Mouse (Mus musculus) v-Abl transformed pro-B cells (cell line): ENCODE data around the gene Inpp4a.

Experiments
- in situ Hi-C, 2 experiments: fragments of 400-800 bp; cut with MboI; formaldehyde crosslinking; loops; one replicate each; pipeline ENCODE4 v1.15.1; 2025; ENCODE audit not compliant: unreplicated experiment in 2 of 2

Inpp4a gene

DNA sequence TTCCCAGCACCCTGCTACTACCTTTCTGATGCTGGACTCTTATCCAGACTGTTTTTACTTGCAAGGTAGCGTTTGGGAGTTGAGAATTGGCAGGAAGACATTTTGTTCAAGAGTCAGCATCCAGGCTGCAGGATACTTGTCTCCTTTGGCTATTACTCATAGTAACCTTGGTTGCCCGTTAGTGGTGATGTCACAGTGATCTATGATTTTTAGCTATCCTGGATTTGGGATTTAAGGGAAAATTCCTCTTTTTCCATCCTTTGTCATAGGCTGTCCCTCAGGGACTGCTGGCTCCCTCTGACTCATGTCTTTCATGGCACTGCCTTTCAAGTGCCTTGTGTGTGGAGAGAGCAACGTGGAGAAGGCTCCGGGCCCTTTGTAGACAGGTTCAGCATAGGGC, 53.8 kb downstream of the Inpp4a start:
- in situ Hi-C loops = no loop called here

DNA sequence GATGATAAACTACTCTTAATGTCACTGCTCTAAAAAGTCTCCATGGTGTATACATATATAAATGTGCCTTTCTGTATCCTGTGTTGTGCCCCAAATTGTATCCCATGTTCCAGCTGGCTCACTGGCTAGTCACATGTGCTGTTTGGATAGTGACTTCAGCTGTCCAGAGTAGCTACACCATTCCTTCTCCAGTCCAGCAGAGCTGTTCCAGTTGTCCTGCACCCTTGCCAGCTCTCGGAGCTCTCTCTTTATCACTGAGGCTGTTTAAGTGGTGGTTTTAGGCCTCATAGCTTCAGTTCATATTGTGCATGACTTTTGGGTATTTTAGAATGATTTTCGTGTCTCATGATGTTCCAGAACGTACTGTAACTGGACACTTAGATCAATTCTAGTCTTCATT, 55.8 kb downstream of the Inpp4a start:
- in situ Hi-C loops = no loop called here

DNA sequence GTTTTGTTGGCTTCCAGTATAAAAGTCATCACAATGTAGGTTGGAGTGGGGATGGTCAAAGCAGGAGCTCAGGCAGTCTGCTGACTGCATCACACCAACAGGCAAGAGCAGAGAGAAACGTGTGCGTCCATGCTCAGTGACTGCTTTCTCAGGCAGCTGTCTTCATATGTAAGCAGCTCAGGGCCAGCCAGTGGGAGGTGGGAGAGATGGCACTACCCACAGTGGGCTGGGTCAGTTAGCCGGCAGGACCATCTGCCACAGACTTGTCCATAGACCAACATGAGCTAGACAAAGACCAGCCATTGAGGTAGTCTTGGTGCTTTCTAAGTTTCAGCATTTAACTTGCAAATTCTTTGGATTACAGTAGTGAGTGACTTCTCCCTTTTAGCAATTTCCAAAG, 56.6 kb downstream of the Inpp4a start:
- in situ Hi-C loops = no loop called here

DNA sequence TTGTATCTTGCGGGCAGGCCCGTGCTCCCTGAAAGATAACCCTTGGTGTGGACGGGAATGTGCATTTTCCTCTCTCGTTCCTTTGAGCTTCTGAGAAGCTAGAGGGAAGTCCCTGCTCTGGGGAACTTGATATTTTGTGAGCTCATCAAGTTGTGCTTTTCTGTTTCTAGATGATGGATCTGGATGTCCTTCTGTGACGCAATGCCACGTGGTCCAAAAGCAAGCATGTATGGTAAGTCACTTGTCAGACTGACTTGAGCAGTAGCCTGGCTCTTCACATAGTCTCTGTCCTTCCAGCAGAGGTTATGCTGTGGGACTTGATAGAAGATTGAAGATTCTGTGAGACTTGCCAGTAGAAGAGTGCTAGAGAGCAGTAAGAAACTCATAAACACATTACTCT, 57.5 kb downstream of the Inpp4a start:
- in situ Hi-C loops = no loop called here

DNA sequence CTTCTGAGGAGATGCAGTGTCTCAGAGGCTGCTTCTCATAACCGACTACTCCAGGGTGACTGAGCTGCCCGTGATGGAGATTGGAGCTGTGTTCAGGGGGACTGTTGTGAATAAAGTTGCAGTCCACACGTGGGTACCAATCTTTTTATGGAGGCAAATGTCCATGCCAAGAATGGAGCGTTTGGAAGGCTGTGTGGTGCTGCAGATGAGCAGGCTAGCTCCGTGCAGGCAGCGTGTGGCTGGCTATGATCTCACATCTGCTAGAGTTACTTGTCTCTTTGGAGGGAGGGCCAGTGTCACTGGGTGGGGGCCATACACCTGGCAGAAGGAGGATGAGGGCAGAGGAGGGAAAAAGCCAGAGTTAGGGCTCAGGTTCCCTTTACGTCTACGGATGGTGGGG, 59.0 kb downstream of the Inpp4a start:
- in situ Hi-C loops = no loop called here

DNA sequence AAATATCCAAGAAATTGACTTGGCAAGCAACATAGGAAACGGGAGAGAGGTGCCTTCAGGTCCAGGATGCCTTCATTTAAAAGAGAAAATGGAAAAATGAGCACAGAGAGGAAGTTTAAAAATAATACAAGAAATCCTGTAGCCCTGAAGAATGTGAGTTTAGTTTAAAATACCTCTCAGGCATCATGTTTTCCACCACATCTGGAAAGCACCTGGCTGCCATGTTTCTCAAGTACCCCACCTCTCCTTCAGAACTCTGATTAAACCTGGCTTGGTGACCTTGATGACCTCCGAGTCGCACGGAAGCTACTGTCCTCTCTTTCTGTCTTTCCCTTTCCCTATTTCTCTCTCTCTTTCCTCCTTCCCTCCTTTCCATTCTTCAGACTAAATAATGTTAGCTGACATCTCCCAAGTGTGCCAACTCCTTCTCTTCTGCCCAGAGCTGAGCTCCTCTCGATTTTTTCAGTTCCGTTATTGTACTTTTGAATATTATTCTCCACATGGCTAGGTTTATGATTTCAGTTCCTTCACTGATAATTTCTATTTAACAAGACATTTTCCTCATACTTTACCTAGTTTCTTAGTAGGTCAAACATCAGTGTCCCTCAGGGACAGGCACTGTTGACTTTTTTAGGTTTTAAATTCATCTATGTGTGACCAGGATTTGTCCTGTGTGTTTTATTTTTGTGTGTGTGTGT, 59.9 kb downstream of the Inpp4a start:
- in situ Hi-C loops = no loop called here

DNA sequence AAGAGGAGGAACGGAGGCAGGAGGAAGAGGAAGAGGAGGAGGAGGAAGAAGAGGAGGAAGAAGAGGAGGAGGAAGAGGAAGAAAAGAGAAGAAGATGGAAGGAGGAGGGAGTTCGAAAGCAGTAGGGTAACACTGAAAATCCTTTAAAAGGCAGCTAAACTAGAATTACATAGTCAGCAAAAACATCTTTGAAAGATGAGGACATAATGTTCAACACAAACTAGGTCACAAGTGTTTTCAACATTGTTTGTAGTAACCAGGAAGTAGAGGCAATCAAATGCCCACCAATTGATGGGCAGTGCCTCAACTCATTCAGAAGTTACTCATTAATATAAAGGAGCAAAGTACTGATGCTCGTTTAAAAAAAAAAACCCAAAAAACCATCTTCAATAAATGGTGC, 61.1 kb downstream of the Inpp4a start:
- in situ Hi-C loops = no loop called here

DNA sequence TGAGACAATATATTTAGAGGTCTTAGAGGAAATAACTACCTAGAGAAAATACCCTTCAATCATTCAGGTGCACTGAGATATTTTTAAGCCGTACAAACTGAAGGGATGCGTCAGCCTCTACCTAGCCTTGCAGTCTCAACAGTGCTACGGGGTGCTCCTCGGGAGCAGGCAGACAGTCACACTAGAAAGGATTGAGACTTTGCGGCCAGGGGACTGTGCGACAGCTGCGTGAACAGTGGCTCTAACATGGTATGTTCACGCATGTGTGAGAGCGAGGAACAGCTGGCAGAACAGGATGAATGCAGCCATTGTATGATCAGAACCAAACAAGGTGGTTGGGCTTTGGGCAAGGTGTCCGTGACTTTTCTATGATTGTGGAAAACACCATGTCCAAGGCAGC, 63.1 kb downstream of the Inpp4a start:
- in situ Hi-C loops = no loop called here

DNA sequence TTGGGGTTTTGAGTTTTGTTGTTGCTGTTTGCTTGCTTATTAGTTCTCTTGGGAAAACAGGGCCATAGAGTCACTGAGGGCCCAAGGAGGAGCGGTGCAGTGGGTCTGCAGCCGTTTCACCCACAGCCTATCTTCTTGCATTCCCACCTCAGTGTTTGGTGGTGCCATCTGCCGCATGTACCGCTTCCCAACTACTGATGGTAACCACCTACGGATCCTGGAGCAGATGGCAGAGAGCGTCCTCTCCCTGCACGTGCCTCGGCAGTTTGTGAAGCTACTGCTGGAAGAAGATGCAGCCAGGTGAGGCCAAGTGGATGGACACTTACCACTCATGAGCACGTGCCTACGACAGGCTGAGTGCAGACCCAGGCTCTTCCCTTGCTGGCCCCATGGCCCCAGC, 68.5 kb downstream of the Inpp4a start:
- in situ Hi-C loops = no loop called here

DNA sequence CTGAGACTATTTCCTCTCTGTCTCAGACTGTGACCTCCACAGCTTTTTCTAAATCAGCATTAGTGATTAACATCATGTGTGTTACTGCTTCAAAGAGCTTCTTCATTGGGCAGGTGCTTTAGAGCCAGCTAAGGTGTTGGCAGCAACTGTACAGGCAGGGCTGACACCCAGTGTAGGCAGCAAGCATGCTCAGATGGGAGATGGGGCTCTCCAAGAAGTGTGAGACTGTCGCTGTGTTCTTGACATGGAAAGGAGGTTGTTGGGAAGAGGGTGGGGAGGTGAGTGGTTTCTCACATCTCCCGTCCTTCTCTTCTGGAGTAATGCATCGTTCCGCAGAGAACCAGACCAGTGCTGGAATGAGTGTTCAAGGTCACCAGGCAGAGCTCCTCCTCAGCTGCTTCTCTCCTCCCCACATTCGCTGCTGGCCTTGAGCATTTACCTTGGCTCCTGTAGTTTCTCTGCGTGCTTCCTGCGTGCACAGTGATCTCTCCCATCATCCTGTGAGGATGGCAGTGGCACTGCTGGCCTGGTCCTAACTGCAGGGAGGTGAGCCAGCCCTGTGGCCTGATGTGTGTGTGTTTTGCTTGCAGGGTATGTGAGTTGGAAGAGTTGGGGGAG, 69.2 kb downstream of the Inpp4a start:
- in situ Hi-C loops = no loop called here

DNA sequence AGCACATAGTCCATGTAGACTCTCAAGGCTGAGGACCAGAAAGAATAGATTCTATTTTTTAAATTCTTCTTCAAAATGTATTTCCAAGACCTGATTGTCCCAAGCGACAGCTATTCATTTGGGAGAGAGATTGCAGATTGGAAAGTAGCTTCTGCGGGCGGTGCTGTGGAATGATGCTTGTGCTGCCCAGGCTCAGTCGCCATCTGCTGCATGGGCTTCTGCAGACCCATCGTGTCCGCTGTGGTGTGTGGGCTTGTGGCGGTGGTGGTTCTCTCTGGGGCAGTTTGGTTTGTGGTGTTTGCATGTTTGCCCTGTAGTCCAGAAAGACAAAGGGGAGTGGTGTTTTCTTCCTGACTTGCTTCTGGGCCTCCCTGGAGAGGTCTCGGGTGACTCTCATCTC, 76.5 kb downstream of the Inpp4a start:
- in situ Hi-C loops = no loop called here

DNA sequence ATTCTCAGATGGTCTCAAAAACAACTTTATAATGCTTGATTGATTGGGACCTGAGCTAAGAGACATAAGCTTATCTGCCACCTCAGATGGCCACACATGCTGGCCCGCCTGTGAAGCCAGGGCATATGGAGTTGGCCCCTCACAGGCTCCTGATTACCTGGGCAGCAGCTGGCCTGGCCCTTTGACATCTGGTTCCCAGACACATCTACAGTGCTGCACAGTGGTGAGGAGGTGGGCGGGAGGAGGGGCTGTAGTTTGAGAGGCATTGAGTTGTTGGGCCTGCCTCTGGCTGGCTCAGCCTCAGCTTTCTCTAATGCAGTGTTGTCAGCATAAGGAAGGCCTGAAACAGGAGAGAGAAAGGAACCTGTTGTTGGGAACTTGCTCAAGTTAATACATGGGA, 77.1 kb downstream of the Inpp4a start:
- in situ Hi-C loops = no loop called here

DNA sequence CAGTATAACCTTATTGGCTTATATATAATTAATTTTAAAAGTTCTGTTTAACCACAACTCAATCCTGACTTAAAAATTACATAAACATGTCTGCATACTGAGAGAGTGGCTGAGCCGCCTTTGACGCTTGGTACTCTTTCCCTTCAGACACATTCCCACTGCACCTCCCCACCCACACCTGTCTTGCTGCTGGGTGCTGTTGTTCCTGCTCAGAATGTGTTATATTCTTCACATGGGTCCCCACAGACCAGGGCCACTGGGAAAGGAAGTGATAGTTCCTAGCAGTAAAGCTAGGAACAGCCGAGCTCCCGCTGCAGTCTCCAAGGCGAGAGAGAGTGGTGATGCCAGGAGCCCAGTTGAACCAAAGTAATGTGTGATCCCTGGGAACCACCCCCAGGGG, 78.4 kb downstream of the Inpp4a start:
- in situ Hi-C loops = no loop called here

DNA sequence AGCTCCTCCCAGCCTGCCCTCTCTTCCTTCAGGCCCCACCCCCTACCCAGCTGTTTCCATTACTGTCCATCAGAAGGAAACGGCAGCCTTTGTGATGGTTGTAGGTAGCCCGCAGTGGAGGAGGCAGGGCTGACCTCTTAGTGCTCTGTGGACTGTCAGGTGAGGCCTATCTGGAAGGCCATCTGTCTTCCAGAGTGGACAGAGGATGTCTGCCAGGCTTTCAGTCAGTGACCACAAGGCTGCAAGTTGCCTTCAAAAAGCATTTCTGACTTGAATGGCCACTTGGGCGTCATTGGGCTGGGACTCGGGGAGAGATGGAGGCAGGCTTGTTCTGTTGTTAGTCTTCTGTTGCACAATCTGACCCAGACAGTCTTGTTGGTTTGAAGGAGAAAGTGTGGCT, 79.9 kb downstream of the Inpp4a start:
- in situ Hi-C loops = no loop called here

DNA sequence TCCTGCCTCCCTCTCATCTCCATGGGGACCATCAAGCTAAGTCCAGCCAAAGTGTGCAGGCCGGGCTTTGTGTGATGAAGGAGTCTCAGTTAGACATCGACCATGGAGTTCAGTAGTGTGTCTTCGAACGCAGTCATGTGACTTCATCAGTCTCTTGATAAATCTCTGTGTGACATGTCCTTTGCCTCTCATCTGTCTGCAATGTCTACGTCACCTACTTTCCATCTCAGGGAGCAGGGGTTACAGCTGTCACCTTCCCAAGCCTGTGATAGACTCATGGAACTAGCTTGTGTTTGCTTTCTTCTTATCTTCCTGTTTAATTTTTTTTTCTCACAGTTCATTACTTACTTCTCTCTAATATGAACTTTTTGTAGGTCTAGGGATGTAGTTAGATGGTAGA, 81.2 kb downstream of the Inpp4a start:
- in situ Hi-C loops = no loop called here

DNA sequence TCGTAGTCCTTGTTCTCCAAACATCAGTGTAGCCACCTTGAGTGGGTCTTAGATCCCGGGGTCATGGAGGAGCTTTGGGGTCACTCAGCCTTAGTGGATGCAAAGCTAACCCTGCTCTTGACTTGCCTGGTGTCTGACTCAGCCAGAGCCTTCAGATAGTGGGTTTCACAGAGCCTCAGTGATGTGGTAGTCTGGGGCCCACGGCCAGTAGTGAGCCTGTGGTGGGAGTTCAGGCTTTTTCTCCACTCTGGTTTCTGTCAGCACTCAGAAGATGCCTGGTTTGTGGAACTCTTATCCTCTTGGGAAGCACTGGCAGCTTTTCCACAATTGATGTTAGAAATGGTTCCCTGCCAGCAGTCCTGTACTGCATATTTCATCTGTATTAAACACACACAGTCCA, 84.6 kb downstream of the Inpp4a start:
- in situ Hi-C loops = no loop called here

DNA sequence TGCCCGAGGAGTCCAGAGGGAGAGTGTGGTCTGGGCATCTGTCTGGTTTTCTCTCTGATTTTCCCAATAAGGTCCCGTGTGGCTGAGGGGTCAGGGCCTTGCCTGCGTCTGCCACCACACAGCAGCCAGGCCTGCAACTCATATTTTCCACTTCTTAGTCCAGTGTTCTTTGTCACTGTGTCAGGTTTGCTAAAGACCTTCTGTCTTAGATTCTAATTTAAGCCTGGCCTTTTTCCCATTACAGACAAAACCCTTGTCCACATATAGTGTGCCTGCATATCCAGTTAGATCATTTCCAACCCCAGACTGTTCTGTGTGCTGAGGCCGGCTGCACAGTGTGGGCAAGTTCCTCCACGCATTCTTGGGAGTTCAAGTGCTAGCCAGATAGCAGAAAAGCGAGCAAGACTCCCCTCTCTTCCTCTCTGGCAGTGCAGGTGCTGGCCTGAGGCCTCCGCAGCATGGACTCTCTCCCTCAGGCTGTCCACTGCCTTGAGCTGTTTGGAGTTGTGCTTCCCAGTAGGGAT, 86.8 kb downstream of the Inpp4a start:
- in situ Hi-C loops = no loop called here

DNA sequence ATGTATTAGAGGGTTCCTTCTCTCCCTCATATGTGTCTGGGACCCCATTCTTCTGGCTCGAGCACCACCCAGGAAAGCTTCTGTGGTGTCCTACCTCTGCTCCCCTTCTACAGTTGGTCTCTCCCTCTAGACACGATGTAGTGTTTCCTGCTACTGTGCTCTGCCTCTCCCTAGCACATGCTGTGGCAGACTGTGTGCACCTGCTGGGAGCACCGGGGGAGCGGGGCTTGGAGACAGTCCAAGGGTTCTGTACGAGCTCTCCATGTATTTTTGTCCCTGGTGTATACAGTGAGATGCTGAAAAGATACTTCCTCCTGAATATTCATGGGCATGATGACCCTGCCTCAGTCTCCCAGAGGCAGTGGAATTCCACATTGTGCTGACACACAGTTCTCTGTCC, 93.5 kb downstream of the Inpp4a start:
- in situ Hi-C loops = no loop called here

DNA sequence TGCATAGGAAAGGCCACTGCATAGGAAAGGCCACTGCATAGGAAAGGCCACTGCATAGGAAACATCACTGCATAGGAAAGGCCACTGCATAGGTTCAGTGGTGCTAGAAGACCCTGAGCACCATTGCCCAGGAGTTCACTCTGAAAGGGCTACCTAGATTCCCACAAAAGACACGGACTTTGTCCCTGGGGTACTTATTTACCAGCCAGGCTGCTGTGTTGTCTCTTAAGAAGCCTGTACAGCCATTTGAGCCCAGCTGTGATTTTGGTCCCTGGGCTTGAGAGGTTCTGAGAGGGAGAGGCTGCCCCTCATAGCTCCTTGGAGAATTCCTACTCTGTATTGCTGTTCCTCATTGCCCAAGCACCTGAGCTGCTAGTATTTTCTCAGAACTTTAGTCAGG, 96.8 kb downstream of the Inpp4a start:
- in situ Hi-C loops = no loop called here

DNA sequence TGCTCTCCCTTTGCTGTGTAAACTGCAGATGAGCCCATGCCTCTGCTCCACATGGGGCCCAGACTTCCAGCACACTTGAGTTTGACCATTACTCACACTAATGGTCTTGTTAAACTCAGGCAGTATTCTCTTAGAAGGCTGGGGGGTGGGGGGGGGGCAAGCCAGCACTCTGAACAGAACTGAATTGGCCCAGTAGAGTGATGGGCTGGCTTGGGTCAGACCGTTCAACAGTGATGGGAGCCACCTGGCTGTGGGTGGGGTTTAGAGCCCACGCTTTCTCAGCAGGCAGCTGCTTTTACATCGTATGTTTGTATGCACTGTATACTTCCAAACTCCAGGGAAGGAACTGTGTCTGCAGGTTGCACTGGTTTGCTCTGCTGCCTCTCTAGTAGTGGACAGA, 99.3 kb downstream of the Inpp4a start:
- in situ Hi-C loops = no loop called here

DNA sequence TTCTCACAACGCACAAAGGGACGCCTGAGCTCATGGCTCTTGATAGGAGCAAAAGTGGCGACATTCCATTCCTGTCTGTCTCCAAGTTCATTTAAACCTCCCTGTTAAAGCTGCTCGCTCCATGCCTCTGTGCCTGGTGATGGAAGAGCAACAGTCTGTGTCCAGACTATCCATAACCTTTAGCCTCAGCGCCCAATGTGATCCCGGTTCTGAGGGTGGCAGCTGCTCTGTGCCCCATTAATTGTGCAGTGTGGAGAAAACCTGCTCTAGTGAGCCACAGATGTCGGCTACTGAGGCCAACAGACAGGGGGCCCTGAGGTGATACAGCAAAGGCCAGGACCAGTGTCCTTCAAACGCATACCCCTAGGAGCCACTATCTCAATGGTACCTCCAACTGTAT, 100.1 kb downstream of the Inpp4a start:
- in situ Hi-C loops = loop anchor here in 1 of 2 experiments (5.0 kb wide), 1 partner anchor 127 kb away; no protein-coding TSS in a partner anchor

DNA sequence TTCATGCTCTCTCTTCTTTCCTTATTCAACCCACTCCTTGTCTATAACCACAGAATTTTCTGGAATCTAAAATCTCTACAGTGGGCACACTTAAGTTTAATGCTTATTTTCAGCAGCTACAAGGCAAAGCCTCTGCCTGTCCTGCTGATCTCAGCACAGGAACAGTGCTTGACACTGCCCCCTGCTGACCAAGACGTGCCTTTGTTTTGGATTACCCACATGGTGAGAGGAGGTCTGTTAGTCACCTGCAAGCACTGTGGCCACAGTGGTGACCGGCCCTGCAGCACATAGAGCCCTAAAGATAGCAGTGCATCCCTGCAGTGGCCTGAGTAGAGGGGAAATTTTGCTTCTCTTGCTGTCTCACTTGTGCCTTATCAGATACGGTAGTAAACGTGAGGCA, 102.0 kb downstream of the Inpp4a start:
- in situ Hi-C loops = loop anchor here in 1 of 2 experiments (5.0 kb wide), 1 partner anchor 129 kb away; no protein-coding TSS in a partner anchor
